Mouse (Mus musculus) CD4-positive, CD25-positive, alpha-beta regulatory T cell, adult 9 weeks (primary cell): ENCODE data around the gene Olfr94. TPM values are rescaled to one million over a fixed set of nuclear protein-coding genes. Genes with fewer than 3 reads are reported as not detected.

ENCODE experiments used
- polyA plus RNA-seq: library from polyadenylated mRNA; unstranded; fragments of 100-300 nt; shearing (Covaris generic); gene quantifications from one replicate; pipeline ENCODE4 v1.2.1, GENCODE M21; 2017

Olfr94 gene
- not detected for polyA plus RNA-seq

GRCm38 (mm10) chr17:37200894-37201293, at the start of gene Olfr94:
Gene Olfr94 (minus strand): TSS chr17:37200994.

GRCm38 (mm10) chr17:37237230-37237629, 36.4 kb upstream of the Olfr94 start, which contains the start of gene Olfr97:
Gene Olfr97 (minus strand): TSS chr17:37237330.

GRCm38 (mm10) chr17:37219846-37220245, 19.1 kb upstream of the Olfr94 start, which contains the start of gene Olfr96:
Gene Olfr96 (plus strand): TSS chr17:37220146.

GRCm38 (mm10) chr17:37213018-37213417, 12.2 kb upstream of the Olfr94 start, which contains the start of gene Olfr95:
Gene Olfr95 (minus strand): TSS chr17:37213118.

GRCm38 (mm10) chr17:37193656-37194055, 7.1 kb downstream of the Olfr94 start, which contains the start of gene Ubd:
Gene Ubd (plus strand): TSS chr17:37193892.

GRCm38 (mm10) chr17:37161394-37161793, 39.4 kb downstream of the Olfr94 start, which contains the start of gene Olfr93:
Gene Olfr93 (minus strand): TSS chr17:37161494.

Other genes starting within 250 kb of the Olfr94 start
- 176 TPM for gene Ppp1r11, start 249.3 kb downstream of the Olfr94 start, polyA plus RNA-seq
- 108 TPM for gene Znrd1, start 242.4 kb downstream of the Olfr94 start, polyA plus RNA-seq
- gene Znrd1as, start 242.4 kb downstream of the Olfr94 start, polyA plus RNA-seq = 4.0 TPM
- gene 2410137M14Rik, start 219.8 kb downstream of the Olfr94 start, polyA plus RNA-seq = not detected
- gene H2-M5, start 211.5 kb downstream of the Olfr94 start, polyA plus RNA-seq = 0.20 TPM
- not detected for gene Zfp57, start 199.8 kb downstream of the Olfr94 start, polyA plus RNA-seq
- gene Mog, start 177.6 kb downstream of the Olfr94 start, polyA plus RNA-seq = not detected
- 10.5 TPM for gene Gabbr1, start 155.0 kb downstream of the Olfr94 start, polyA plus RNA-seq
- 0.09 TPM for gene Olfr90, start 112.5 kb downstream of the Olfr94 start, polyA plus RNA-seq
- not detected for gene Olfr91, start 102.7 kb downstream of the Olfr94 start, polyA plus RNA-seq
- gene Olfr92, start 80.9 kb downstream of the Olfr94 start, polyA plus RNA-seq = not detected
- not detected for gene Olfr93, start 39.5 kb downstream of the Olfr94 start, polyA plus RNA-seq
- gene Ubd, start 7.1 kb downstream of the Olfr94 start, polyA plus RNA-seq = 0.30 TPM
- gene Olfr95, start 12.1 kb upstream of the Olfr94 start, polyA plus RNA-seq = not detected
- not detected for gene Olfr96, start 19.2 kb upstream of the Olfr94 start, polyA plus RNA-seq
- not detected for gene Olfr97, start 36.3 kb upstream of the Olfr94 start, polyA plus RNA-seq
- not detected for gene Olfr98, start 62.8 kb upstream of the Olfr94 start, polyA plus RNA-seq
- gene H2-M3, start 69.2 kb upstream of the Olfr94 start, polyA plus RNA-seq = 132 TPM
- gene Olfr99, start 82.5 kb upstream of the Olfr94 start, polyA plus RNA-seq = 3.7 TPM
- gene Olfr101, start 103.3 kb upstream of the Olfr94 start, polyA plus RNA-seq = not detected
- gene Olfr102, start 116.1 kb upstream of the Olfr94 start, polyA plus RNA-seq = not detected
- not detected for gene Olfr103, start 138.7 kb upstream of the Olfr94 start, polyA plus RNA-seq
- gene Olfr104-ps, start 158.6 kb upstream of the Olfr94 start, polyA plus RNA-seq = not detected
- 0.07 TPM for gene Olfr105-ps, start 178.0 kb upstream of the Olfr94 start, polyA plus RNA-seq
- gene Olfr106-ps, start 189.4 kb upstream of the Olfr94 start, polyA plus RNA-seq = not detected
- not detected for gene Olfr107, start 198.2 kb upstream of the Olfr94 start, polyA plus RNA-seq
- gene Olfr108, start 244.5 kb upstream of the Olfr94 start, polyA plus RNA-seq = not detected